Mouse (Mus musculus) kidney, adult 2 months (tissue): Measurements from ENCODE around the gene Itga8. TPM values are rescaled to one million over a fixed set of nuclear protein-coding genes. Genes with fewer than 3 reads are reported as not detected.
A peak's percentile ranks its signal among the peaks of the same experiment; 100 is the strongest.

Source experiments
- DNase-seq: peaks from one replicate; pipeline ENCODE4 v3.0.0; 2021
- H3K27ac ChIP-seq: fragments of 200-500 bp; 2 replicates; pipeline ENCODE4 v1.5.1; 2012; ENCODE audit warnings: low read depth, low read length, control low read depth, inconsistent platforms; ENCODE audit not compliant: insufficient read depth
- H3K27me3 ChIP-seq: fragments of 200-500 bp; replicated peaks from 2 replicates; pipeline ENCODE4 v1.6.1; 2012; ENCODE audit warnings: mild to moderate bottlenecking, moderate library complexity, low read length, inconsistent platforms; ENCODE audit not compliant: control insufficient read depth, insufficient read depth
- H3K36me3 ChIP-seq: fragments of 200-500 bp; 2 replicates; pipeline ENCODE4 v1.6.1; 2012; ENCODE audit warnings: mild to moderate bottlenecking, moderate library complexity, low read length, inconsistent platforms; ENCODE audit not compliant: control insufficient read depth, insufficient read depth
- H3K4me1 ChIP-seq: fragments of 200-500 bp; 2 replicates; pipeline ENCODE4 v1.6.1; 2011; ENCODE audit warnings: low read length; ENCODE audit not compliant: control insufficient read depth, insufficient read depth
- H3K4me3 ChIP-seq: fragments of 200-500 bp; 2 replicates; pipeline ENCODE4 v1.5.1; 2011; ENCODE audit warnings: mild to moderate bottlenecking, low read depth, low read length, control low read depth; ENCODE audit not compliant: insufficient read depth
- CTCF ChIP-seq: fragments of 200-500 bp; conservative IDR thresholded peaks from 2 replicates; pipeline ENCODE4 v1.5.1; 2011; ENCODE audit warnings: low read depth, mild to moderate bottlenecking, control low read depth, low read length, moderate library complexity, mixed read lengths; ENCODE audit not compliant: insufficient read depth, insufficient read length
- POLR2A ChIP-seq: fragments of 200-500 bp; IDR thresholded peaks from one replicate; pipeline ENCODE4 v1.6.1; 2011; ENCODE audit warnings: low read depth, low read length, control low read depth
- WGBS: fragments of 180-500 bp; shearing (Covaris S2); methylation state at CpG from one replicate; pipeline ENCODE4 v1.1.7; 2018; 5-methylcytosine and 5-hydroxymethylcytosine counted together
- polyA plus RNA-seq: library from polyadenylated mRNA; depleted of rRNA; stranded (reverse); fragments of >200 nt; gene quantifications from 2 replicates; pipeline ENCODE4 v1.2.3, GENCODE M21; 2012; rRNA removed

Gene Itga8
- polyA plus RNA-seq, 1 experiment: 9.7 TPM

DNA sequence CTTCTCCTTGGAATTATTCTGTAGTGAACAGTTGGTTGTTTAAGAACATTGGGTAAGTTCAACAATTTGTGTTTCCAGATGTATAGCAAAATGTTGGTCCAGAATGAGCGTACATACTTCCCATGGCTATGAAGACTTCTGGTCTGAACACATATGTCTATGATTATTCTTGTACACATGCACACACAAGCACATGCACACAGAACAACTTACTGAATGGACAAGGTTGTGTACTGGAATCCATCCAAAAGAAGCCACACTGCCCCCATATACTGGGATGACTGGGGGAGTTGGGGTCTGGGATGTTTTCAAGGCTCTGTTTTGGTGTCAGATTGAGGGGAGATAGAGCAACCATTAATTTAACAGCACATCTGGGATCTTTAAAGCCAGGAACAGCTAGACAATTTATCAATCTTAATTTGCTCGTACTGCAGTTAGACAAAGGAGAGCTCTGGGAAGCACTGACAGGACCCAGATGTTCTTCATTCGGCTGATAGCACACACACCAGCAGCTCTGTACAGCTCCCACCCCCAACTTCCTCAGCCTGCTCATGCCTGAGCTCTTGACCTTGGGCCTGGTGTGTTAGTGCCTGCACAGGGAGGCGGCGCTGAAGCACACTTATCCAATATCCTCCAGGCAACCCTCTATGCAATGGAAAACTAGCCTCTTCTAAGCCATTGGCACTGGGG, 241.5 kb downstream of the Itga8 start:
- Histone ChIP-seq H3K27me3 (no peaks in the 10 kb centered on the region), H3K27ac (no peak overlapping the region), H3K4me1 (no peaks in the 10 kb centered on the region), H3K4me3 (no peak overlapping the region), H3K36me3 (no peaks in the 10 kb centered on the region)
- peak; percentile 55 for DNase-seq
- TF ChIP-seq CTCF: no peak
- TF ChIP-seq POLR2A: no peak
- WGBS: 48% methylated on average over 5 of the region's 5 CpGs

Other genes starting within 250 kb of the Itga8 start
- 45.9 and 87.0 TPM in 2 replicates for gene Mindy3, start 117.5 kb upstream of the Itga8 start, polyA plus RNA-seq